In genomic region chr6:92499449-92499848, GRCm38 (mm10) we compare ENCODE assay signal across 16 mouse cellular contexts.
A peak's percentile ranks its signal among the peaks of the same experiment; 100 is the strongest.
DNase-seq lines count a peak whose midpoint lies in the region; ATAC-seq and TF ChIP-seq lines count a peak whose summit lies in the region.
"Had no signal": no experiment of that assay in that cellular context is flagged by ENCODE, and none has a peak within 500 bp of the region (broad histone marks: within the 10 kb centered on the region; RNA-seq: fewer than 3 reads in every experiment).

No protein-coding gene starts in this region.

- 45% methylated on average over 4 of the region's 4 CpGs for WGBS in heart, embryonic 12.5 days
- WGBS in lung, postnatal 0 days: 61% methylated on average over 4 of the region's 4 CpGs
- WGBS in embryonic facial prominence, embryonic 13.5 days: 54% methylated on average over 4 of the region's 4 CpGs
- 42% methylated on average over 4 of the region's 4 CpGs for WGBS in stomach, postnatal 0 days

- TF ChIP-seq EP300 in lung, postnatal 0 days (IDR thresholded peaks at IDR 0.05): no peak
- no peak for TF ChIP-seq EP300 in stomach, postnatal 0 days (optimal IDR thresholded peaks at IDR 0.05)

- intact Hi-C loops in heart, postnatal 36 days (cut with DNase I): no loop called here

- peak overlapping the region; percentile 59 for H3K27ac ChIP-seq in heart, embryonic 12.5 days (ENCODE audit: poor library complexity, severe bottlenecking)
- peak overlapping the region; percentile 14; the same call in 1 of the 2 replicates for H3K27ac ChIP-seq in lung, postnatal 0 days (ENCODE audit: low read length)
- H3K27ac ChIP-seq in embryonic facial prominence, embryonic 13.5 days: no peak overlapping the region
- H3K27ac ChIP-seq in stomach, postnatal 0 days (replicated peaks): 0 out of 2 replicates have a peak overlapping the region, but pooled peaks have one; percentile 13
- H3K27ac ChIP-seq: hindbrain, embryonic 14.5 days; lung, embryonic 15.5 days; midbrain, embryonic 12.5 days; neural tube, embryonic 12.5 days had no signal

- TF ChIP-seq CTCF in lung, postnatal 0 days (IDR thresholded peaks at IDR 0.05): no peak
- TF ChIP-seq CTCF in stomach, postnatal 0 days (IDR thresholded peaks at IDR 0.05; ENCODE audit: low read depth): no peak

- no peak overlapping the region for H3K4me3 ChIP-seq in heart, embryonic 12.5 days
- H3K4me3 ChIP-seq in lung, postnatal 0 days (ENCODE audit: low read depth, low read length): no peak overlapping the region
- no peak overlapping the region for H3K4me3 ChIP-seq in embryonic facial prominence, embryonic 13.5 days
- H3K4me3 ChIP-seq in stomach, postnatal 0 days (ENCODE audit: low read depth, low read length): no peak overlapping the region
- H3K4me3 ChIP-seq: left cerebral cortex, adult 2 months; lung, embryonic 15.5 days; midbrain, embryonic 12.5 days; neural tube, embryonic 12.5 days had no signal

- H3K9me3 ChIP-seq in heart, embryonic 12.5 days (replicated peaks): no peaks in the 10 kb centered on the region
- H3K9me3 ChIP-seq in lung, postnatal 0 days (ENCODE audit: low read length): no peaks in the 10 kb centered on the region
- H3K9me3 ChIP-seq in embryonic facial prominence, embryonic 13.5 days: no peaks in the 10 kb centered on the region
- H3K9me3 ChIP-seq in stomach, postnatal 0 days (ENCODE audit: control insufficient read depth, low read length): no peaks in the 10 kb centered on the region
- H3K9me3 ChIP-seq: lung, embryonic 15.5 days; midbrain, embryonic 12.5 days; neural tube, embryonic 12.5 days had no signal

- no peak overlapping the region for H3K9ac ChIP-seq in heart, embryonic 12.5 days
- H3K9ac ChIP-seq in lung, postnatal 0 days (replicated peaks; ENCODE audit: low read depth): no peak overlapping the region
- H3K9ac ChIP-seq in embryonic facial prominence, embryonic 13.5 days: 0 out of 2 replicates have a peak overlapping the region, but pooled peaks have one; percentile 8
- H3K9ac ChIP-seq in stomach, postnatal 0 days (ENCODE audit: low read length): no peak overlapping the region
- H3K9ac ChIP-seq: hindbrain, embryonic 14.5 days; lung, embryonic 15.5 days; midbrain, embryonic 12.5 days; neural tube, embryonic 12.5 days had no signal

- H3K27me3 ChIP-seq in heart, embryonic 12.5 days (replicated peaks): no peaks in the 10 kb centered on the region
- H3K27me3 ChIP-seq in lung, postnatal 0 days (replicated peaks; ENCODE audit: insufficient read depth, low read length): no peaks in the 10 kb centered on the region
- no peaks in the 10 kb centered on the region for H3K27me3 ChIP-seq in embryonic facial prominence, embryonic 13.5 days
- no peaks in the 10 kb centered on the region for H3K27me3 ChIP-seq in stomach, postnatal 0 days (ENCODE audit: control insufficient read depth, insufficient read depth, low read length)
- H3K27me3 ChIP-seq: CH12.LX; lung, embryonic 15.5 days; midbrain, embryonic 12.5 days; neural tube, embryonic 12.5 days had no signal

- H3K4me2 ChIP-seq in heart, embryonic 12.5 days: no peak overlapping the region
- H3K4me2 ChIP-seq in lung, postnatal 0 days (replicated peaks; ENCODE audit: low read depth, low read length): no peak overlapping the region
- H3K4me2 ChIP-seq in embryonic facial prominence, embryonic 13.5 days: no peak overlapping the region
- H3K4me2 ChIP-seq in stomach, postnatal 0 days (replicated peaks; ENCODE audit: low read depth): no peak overlapping the region
- H3K4me2 ChIP-seq: hindbrain, embryonic 14.5 days; lung, embryonic 15.5 days; midbrain, embryonic 12.5 days; neural tube, embryonic 12.5 days had no signal

- DNase-seq in heart, postnatal 36 days: no peak
- no peak for DNase-seq in lung, postnatal 0 days (ENCODE audit: low spot score)
- DNase-seq in lung, postnatal 25 days (ENCODE audit: low spot score): no peak
- DNase-seq in stomach, postnatal 0 days (ENCODE audit: low spot score): no peak
- no peak for DNase-seq in cerebellum, postnatal 4 days (ENCODE audit: low spot score in 2 of 2)
- DNase-seq: cerebellum, postnatal 14 days; kidney, postnatal 25 days; right cerebral cortex, postnatal 25 days had no signal

- peaks cover 7% of the 10 kb centered on the region; the same call in 1 of the 2 replicates for H3K36me3 ChIP-seq in heart, embryonic 12.5 days
- H3K36me3 ChIP-seq in lung, postnatal 0 days (ENCODE audit: insufficient read depth, low read length): no peaks in the 10 kb centered on the region
- peaks cover 4% of the 10 kb centered on the region; the same call in 1 of the 2 replicates for H3K36me3 ChIP-seq in embryonic facial prominence, embryonic 13.5 days
- H3K36me3 ChIP-seq in stomach, postnatal 0 days (ENCODE audit: control insufficient read depth, insufficient read depth, low read length): no peaks in the 10 kb centered on the region
- H3K36me3 ChIP-seq: lung, embryonic 15.5 days; midbrain, embryonic 12.5 days; neural tube, embryonic 12.5 days had no signal

- H3K4me1 ChIP-seq in heart, embryonic 12.5 days (replicated peaks): peaks cover 22% of the 10 kb centered on the region
- peaks cover 7% of the 10 kb centered on the region; the same call in 1 of the 2 replicates for H3K4me1 ChIP-seq in lung, postnatal 0 days (ENCODE audit: insufficient read depth, low read depth, low read length)
- peaks cover 15% of the 10 kb centered on the region for H3K4me1 ChIP-seq in embryonic facial prominence, embryonic 13.5 days
- peaks cover 3% of the 10 kb centered on the region; the same call in 1 of the 2 replicates for H3K4me1 ChIP-seq in stomach, postnatal 0 days (replicated peaks; ENCODE audit: control insufficient read depth, insufficient read depth)
- H3K4me1 ChIP-seq: neural tube, embryonic 12.5 days had no signal

- ATAC-seq in heart, embryonic 12.5 days (ENCODE audit: insufficient number of reproducible peaks, low FRiP score): 0 out of 2 replicates have a peak, but pooled peaks have one; percentile 9
- ATAC-seq in lung, postnatal 0 days: peak; percentile 25; the same call in 1 of the 2 replicates
- ATAC-seq in embryonic facial prominence, embryonic 13.5 days (ENCODE audit: insufficient number of reproducible peaks, insufficient read depth, low FRiP score, low TSS enrichment, low read depth): no peak
- 0 out of 2 replicates have a peak, but pooled peaks have one; percentile 15 for ATAC-seq in stomach, postnatal 0 days (ENCODE audit: low FRiP score, low TSS enrichment)
